Mouse (Mus musculus): ENCODE measurements around the gene Grb7. TPM values are rescaled to one million over a fixed set of nuclear protein-coding genes. Genes with fewer than 3 reads are reported as not detected.

Grb7 gene
- total and polyA plus RNA-seq, 3 experiments = not detected

DNA sequence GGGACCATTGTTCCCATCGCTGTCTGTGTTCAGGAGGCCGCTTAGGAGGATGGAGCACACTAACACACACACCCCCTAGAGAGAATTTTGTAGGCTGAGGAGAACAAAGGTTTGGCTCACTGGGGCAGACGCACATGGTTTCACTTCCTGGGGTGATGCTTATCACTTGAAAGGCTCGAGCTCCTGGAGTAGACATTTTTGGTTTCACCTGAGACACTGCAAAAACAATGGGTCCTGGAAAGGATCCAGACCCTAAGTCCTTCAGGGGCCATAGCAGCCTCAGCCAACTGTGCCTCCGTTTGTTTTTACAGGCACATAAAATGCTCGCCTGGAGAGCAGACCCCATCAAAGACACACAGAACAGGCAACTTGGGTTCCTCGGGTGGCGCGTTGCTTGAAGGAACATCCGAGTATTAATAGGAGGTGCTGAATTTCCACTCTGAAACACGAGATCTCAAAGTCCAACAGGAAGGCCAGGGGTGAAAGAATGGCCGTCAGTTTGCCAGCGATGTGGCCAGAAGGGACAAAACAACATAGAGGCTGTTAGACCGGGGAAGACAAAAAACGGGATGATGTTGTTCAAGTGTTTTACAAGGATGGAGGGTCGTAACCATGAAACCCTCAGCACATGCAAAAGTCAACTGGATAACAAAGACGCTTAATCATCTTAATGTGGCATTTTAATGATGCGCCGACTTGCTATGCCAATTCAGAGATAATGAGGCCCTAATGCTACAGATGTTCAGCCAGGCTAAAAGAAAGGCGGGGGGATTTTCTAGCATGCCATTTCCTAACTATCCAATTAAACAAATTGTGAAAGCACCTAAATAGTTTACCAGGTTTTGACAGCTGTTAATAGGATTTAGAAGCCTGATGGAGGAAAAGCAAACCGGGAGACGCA is 51.4 kb downstream of the Grb7 start:
- ATAC-seq (ENCODE audit: extremely low read depth, insufficient number of reproducible peaks, low FRiP score, poor library complexity, severe bottlenecking) (no peak), DNase-seq (ENCODE audit: low spot score) (no peak)
- Histone ChIP-seq H3K36me3 (replicated peaks) (no peaks in the 10 kb centered on the region), H3K27me3 (ENCODE audit: insufficient read depth, low read length) (peaks cover 17% of the 10 kb centered on the region), H3K4me3 (ENCODE audit: low read depth, low read length) (no peak overlapping the region), H3K9me3 (replicated peaks) (no peaks in the 10 kb centered on the region), H3K4me1 (ENCODE audit: insufficient read depth, low read depth, low read length) (no peaks in the 10 kb centered on the region)
- no peak for TF ChIP-seq GATA1 (IDR thresholded peaks at IDR 0.05; ENCODE audit: borderline replicate concordance, low read length)
- TF ChIP-seq CTCF (IDR thresholded peaks at IDR 0.05; ENCODE audit: low read depth, low read length) = no peak
- no peak for TF ChIP-seq TAL1 (conservative IDR thresholded peaks at IDR 0.05; ENCODE audit: low read depth, low read length)
- TF ChIP-seq GATA2 (IDR thresholded peaks at IDR 0.05; ENCODE audit: borderline replicate concordance, low read depth, low read length) = no peak
- TF ChIP-seq POLR2AphosphoS5 (IDR thresholded peaks at IDR 0.05; ENCODE audit: insufficient replicate concordance, low read depth, low read length) = no peak

DNA sequence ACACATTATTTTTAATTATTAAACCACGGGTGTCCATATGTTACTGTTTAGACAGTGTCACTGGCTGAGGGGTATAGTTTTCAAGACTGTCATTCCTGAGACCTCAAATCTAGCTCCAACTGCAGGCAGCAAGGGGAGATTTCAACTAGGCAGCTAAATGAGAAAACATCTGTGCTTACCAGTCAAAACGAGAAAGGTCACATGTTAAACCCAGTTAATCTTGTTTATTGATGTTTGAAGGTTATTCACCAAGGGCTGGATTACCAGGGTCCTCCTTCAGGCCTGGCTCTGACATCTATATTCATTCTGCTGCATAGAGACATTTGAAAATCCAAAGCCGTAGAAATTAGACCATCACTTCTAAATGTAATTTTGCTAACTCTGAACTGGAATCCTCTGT is 58.7 kb downstream of the Grb7 start:
- TF ChIP-seq GATA2 (IDR thresholded peaks at IDR 0.05; ENCODE audit: borderline replicate concordance, low read depth, low read length) (no peak), TAL1 (conservative IDR thresholded peaks at IDR 0.05; ENCODE audit: low read depth, low read length) (no peak), POLR2AphosphoS5 (IDR thresholded peaks at IDR 0.05; ENCODE audit: insufficient replicate concordance, low read depth, low read length) (no peak), GATA1 (IDR thresholded peaks at IDR 0.05; ENCODE audit: borderline replicate concordance, low read length) (no peak), CTCF (IDR thresholded peaks at IDR 0.05; ENCODE audit: low read depth, low read length) (no peak)
- DNase-seq (ENCODE audit: low spot score) (no peak), ATAC-seq (ENCODE audit: extremely low read depth, insufficient number of reproducible peaks, low FRiP score, poor library complexity, severe bottlenecking) (no peak)
- H3K36me3 ChIP-seq (replicated peaks) = no peaks in the 10 kb centered on the region
- peaks cover 6% of the 10 kb centered on the region for H3K27me3 ChIP-seq (ENCODE audit: insufficient read depth, low read length)
- H3K4me3 ChIP-seq (ENCODE audit: low read depth, low read length) = no peak overlapping the region
- no peaks in the 10 kb centered on the region for H3K9me3 ChIP-seq (replicated peaks)
- H3K4me1 ChIP-seq (ENCODE audit: insufficient read depth, low read depth, low read length) = no peaks in the 10 kb centered on the region

Other genes starting within 250 kb of the Grb7 start
- gene Cdk12, start 243.3 kb upstream of the Grb7 start, total RNA-seq (2014; fragmentation: Nextera tagmentation) = 84.8 and 93.7 TPM in 2 replicates
- 45.5 and 54.0 TPM in 2 replicates for gene Cdk12, start 243.3 kb upstream of the Grb7 start, total RNA-seq (2017)
- gene Cdk12, start 243.3 kb upstream of the Grb7 start, polyA plus RNA-seq (2012) = 17.4 and 20.4 TPM in 2 replicates
- not detected in 2 replicates for gene Neurod2, start 116.7 kb upstream of the Grb7 start, total RNA-seq (2014; fragmentation: Nextera tagmentation)
- gene Neurod2, start 116.7 kb upstream of the Grb7 start, total RNA-seq (2017) = 0.05 and 0.06 TPM in 2 replicates
- gene Neurod2, start 116.7 kb upstream of the Grb7 start, polyA plus RNA-seq (2012) = not detected in 2 replicates
- not detected in 2 replicates for gene Ppp1r1b, start 98.0 kb upstream of the Grb7 start, total RNA-seq (2014; fragmentation: Nextera tagmentation)
- not detected in 2 replicates for gene Ppp1r1b, start 98.0 kb upstream of the Grb7 start, total RNA-seq (2017)
- not detected in 2 replicates for gene Ppp1r1b, start 98.0 kb upstream of the Grb7 start, polyA plus RNA-seq (2012)
- gene Stard3, start 88.0 kb upstream of the Grb7 start, total RNA-seq (2014; fragmentation: Nextera tagmentation) = 10.9 and 14.3 TPM in 2 replicates
- 18.5 and 20.0 TPM in 2 replicates for gene Stard3, start 88.0 kb upstream of the Grb7 start, total RNA-seq (2017)
- 22.9 and 28.4 TPM in 2 replicates for gene Stard3, start 88.0 kb upstream of the Grb7 start, polyA plus RNA-seq (2012)
- gene Tcap, start 62.6 kb upstream of the Grb7 start, total RNA-seq (2014; fragmentation: Nextera tagmentation) = not detected in 2 replicates
- gene Tcap, start 62.6 kb upstream of the Grb7 start, total RNA-seq (2017) = 0.23 TPM in 1 of 2 replicates, not detected in the other
- 0.13 TPM in 1 of 2 replicates, not detected in the other for gene Tcap, start 62.6 kb upstream of the Grb7 start, polyA plus RNA-seq (2012)
- not detected in 2 replicates for gene Pnmt, start 59.9 kb upstream of the Grb7 start, total RNA-seq (2014; fragmentation: Nextera tagmentation)
- 0.12 TPM in 1 of 2 replicates, not detected in the other for gene Pnmt, start 59.9 kb upstream of the Grb7 start, total RNA-seq (2017)
- gene Pnmt, start 59.9 kb upstream of the Grb7 start, polyA plus RNA-seq (2012) = not detected in 2 replicates
- gene Pgap3, start 45.9 kb upstream of the Grb7 start, total RNA-seq (2014; fragmentation: Nextera tagmentation) = 2.2 and 7.4 TPM in 2 replicates
- gene Pgap3, start 45.9 kb upstream of the Grb7 start, total RNA-seq (2017) = 2.7 and 3.0 TPM in 2 replicates
- 7.5 and 9.1 TPM in 2 replicates for gene Pgap3, start 45.9 kb upstream of the Grb7 start, polyA plus RNA-seq (2012)
- not detected in 2 replicates for gene Erbb2, start 33.9 kb upstream of the Grb7 start, total RNA-seq (2014; fragmentation: Nextera tagmentation)
- 0.05 TPM in 1 of 2 replicates, not detected in the other for gene Erbb2, start 33.9 kb upstream of the Grb7 start, total RNA-seq (2017)
- gene Erbb2, start 33.9 kb upstream of the Grb7 start, polyA plus RNA-seq (2012) = not detected in 2 replicates
- 19.6 and 27.2 TPM in 2 replicates for gene Mien1, start 7.4 kb upstream of the Grb7 start, total RNA-seq (2014; fragmentation: Nextera tagmentation)
- 63.9 and 75.0 TPM in 2 replicates for gene Mien1, start 7.4 kb upstream of the Grb7 start, total RNA-seq (2017)
- gene Mien1, start 7.4 kb upstream of the Grb7 start, polyA plus RNA-seq (2012) = 44.3 and 45.5 TPM in 2 replicates
- gene Ikzf3, start 99.6 kb downstream of the Grb7 start, total RNA-seq (2014; fragmentation: Nextera tagmentation) = not detected in 2 replicates
- 0.23 and 0.71 TPM in 2 replicates for gene Ikzf3, start 99.6 kb downstream of the Grb7 start, total RNA-seq (2017)
- gene Ikzf3, start 99.6 kb downstream of the Grb7 start, polyA plus RNA-seq (2012) = 0.01 TPM in 1 of 2 replicates, not detected in the other
- gene Zpbp2, start 104.7 kb downstream of the Grb7 start, total RNA-seq (2014; fragmentation: Nextera tagmentation) = 2.5 and 4.8 TPM in 2 replicates
- 3.3 and 4.6 TPM in 2 replicates for gene Zpbp2, start 104.7 kb downstream of the Grb7 start, total RNA-seq (2017)
- 0.36 and 0.43 TPM in 2 replicates for gene Zpbp2, start 104.7 kb downstream of the Grb7 start, polyA plus RNA-seq (2012)
- 11.0 and 22.0 TPM in 2 replicates for gene Ormdl3, start 141.0 kb downstream of the Grb7 start, total RNA-seq (2014; fragmentation: Nextera tagmentation)
- gene Ormdl3, start 141.0 kb downstream of the Grb7 start, total RNA-seq (2017) = 55.0 and 57.0 TPM in 2 replicates
- 37.8 and 43.2 TPM in 2 replicates for gene Ormdl3, start 141.0 kb downstream of the Grb7 start, polyA plus RNA-seq (2012)
- not detected in 2 replicates for gene Lrrc3c, start 151.9 kb downstream of the Grb7 start, total RNA-seq (2014; fragmentation: Nextera tagmentation)
- gene Lrrc3c, start 151.9 kb downstream of the Grb7 start, total RNA-seq (2017) = not detected in 2 replicates
- not detected in 2 replicates for gene Lrrc3c, start 151.9 kb downstream of the Grb7 start, polyA plus RNA-seq (2012)
- 1.3 TPM in 1 of 2 replicates, not detected in the other for gene Gm12355, start 179.3 kb downstream of the Grb7 start, total RNA-seq (2014; fragmentation: Nextera tagmentation)
- 1.7 and 3.4 TPM in 2 replicates for gene Gm12355, start 179.3 kb downstream of the Grb7 start, total RNA-seq (2017)
- gene Gm12355, start 179.3 kb downstream of the Grb7 start, polyA plus RNA-seq (2012) = not detected in 2 replicates
- gene Gsdma3, start 180.0 kb downstream of the Grb7 start, total RNA-seq (2014; fragmentation: Nextera tagmentation) = not detected in 2 replicates
- gene Gsdma3, start 180.0 kb downstream of the Grb7 start, total RNA-seq (2017) = 0.12 TPM in 1 of 2 replicates, not detected in the other
- not detected in 2 replicates for gene Gsdma3, start 180.0 kb downstream of the Grb7 start, polyA plus RNA-seq (2012)
- not detected in 2 replicates for gene Gsdma2, start 200.4 kb downstream of the Grb7 start, total RNA-seq (2014; fragmentation: Nextera tagmentation)
- 0.23 and 0.27 TPM in 2 replicates for gene Gsdma2, start 200.4 kb downstream of the Grb7 start, total RNA-seq (2017)
- not detected in 2 replicates for gene Gsdma2, start 200.4 kb downstream of the Grb7 start, polyA plus RNA-seq (2012)
- gene Gsdma, start 218.0 kb downstream of the Grb7 start, total RNA-seq (2014; fragmentation: Nextera tagmentation) = not detected in 2 replicates
- not detected in 2 replicates for gene Gsdma, start 218.0 kb downstream of the Grb7 start, total RNA-seq (2017)
- gene Gsdma, start 218.0 kb downstream of the Grb7 start, polyA plus RNA-seq (2012) = 0.03 TPM in 1 of 2 replicates, not detected in the other
- gene Psmd3, start 236.2 kb downstream of the Grb7 start, total RNA-seq (2014; fragmentation: Nextera tagmentation) = 69.2 and 71.4 TPM in 2 replicates
- gene Psmd3, start 236.2 kb downstream of the Grb7 start, total RNA-seq (2017) = 75.6 and 76.1 TPM in 2 replicates
- 204 and 206 TPM in 2 replicates for gene Psmd3, start 236.2 kb downstream of the Grb7 start, polyA plus RNA-seq (2012)